Mouse (Mus musculus): ENCODE results near the gene Fxyd7.

The Fxyd7 gene

GRCm38 (mm10) chr7:30996491-30996890 lies 54.8 kb downstream of the Fxyd7 start:
- DNase-seq, result no peak

DNA sequence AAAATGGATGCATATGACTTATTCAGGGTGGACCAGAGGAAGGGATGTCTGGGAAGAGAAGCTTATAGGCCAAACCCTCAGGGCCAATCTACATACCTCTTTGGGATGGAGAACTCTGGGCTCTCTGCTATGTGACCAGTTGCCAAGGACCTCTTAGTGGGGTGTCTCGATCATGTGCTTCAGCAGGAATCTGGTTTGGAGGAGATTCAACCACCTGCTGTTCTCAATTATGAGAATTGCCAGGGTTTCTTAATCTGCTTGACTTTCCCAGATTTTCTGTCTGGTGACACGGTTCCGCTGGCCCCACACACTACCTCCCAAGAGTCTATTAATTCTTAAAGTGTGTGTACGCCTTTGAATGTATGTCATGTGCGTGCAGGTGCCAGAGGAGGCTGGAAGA lies 57.3 kb downstream of the Fxyd7 start:
- DNase-seq, result no peak
